Mouse (Mus musculus): Measurements from ENCODE around the gene Ftcd.

- TF ChIP-seq CTCF (IDR thresholded peaks at IDR 0.05; ENCODE audit: control insufficient read depth, insufficient read depth, insufficient read length) (no peak), USF1 (IDR thresholded peaks at IDR 0.05; ENCODE audit: low read depth) (no peak), MYOG (IDR thresholded peaks at IDR 0.05; ENCODE audit: control insufficient read depth, extremely low read depth, insufficient read length) (no peak)
Measured at GRCm38 (mm10) chr10:76590197-76590596, 14.7 kb downstream of the Ftcd start.
